21 mouse cellular contexts compared by ENCODE assay signal in genomic region chr14:33363611-33364010, GRCm38 (mm10).
"Had no signal": no experiment of that assay in that cellular context is flagged by ENCODE, and none has a peak within 500 bp of the region (broad histone marks: within the 10 kb centered on the region; RNA-seq: fewer than 3 reads in every experiment).

No protein-coding gene starts in this region.

- H3K27me3 ChIP-seq: midbrain, embryonic 12.5 days; midbrain, embryonic 15.5 days; neural tube, embryonic 12.5 days; neural tube, embryonic 15.5 days had no signal

- H3K4me2 ChIP-seq: limb, embryonic 12.5 days; limb, embryonic 15.5 days; midbrain, embryonic 12.5 days; midbrain, embryonic 15.5 days; neural tube, embryonic 12.5 days; neural tube, embryonic 15.5 days had no signal

- H3K4me3 ChIP-seq: limb, embryonic 12.5 days; limb, embryonic 15.5 days; midbrain, embryonic 12.5 days; midbrain, embryonic 15.5 days; neural tube, embryonic 12.5 days; neural tube, embryonic 15.5 days had no signal

- H3K27ac ChIP-seq: limb, embryonic 12.5 days; limb, embryonic 15.5 days; midbrain, embryonic 12.5 days; midbrain, embryonic 15.5 days; neural tube, embryonic 12.5 days; neural tube, embryonic 15.5 days; stomach, postnatal 0 days had no signal

- H3K9ac ChIP-seq: limb, embryonic 12.5 days; limb, embryonic 15.5 days; midbrain, embryonic 12.5 days; midbrain, embryonic 15.5 days; neural tube, embryonic 12.5 days; neural tube, embryonic 15.5 days had no signal

- ATAC-seq: intestine, embryonic 16.5 days; midbrain, embryonic 15.5 days had no signal

- H3K36me3 ChIP-seq: limb, embryonic 12.5 days; limb, embryonic 15.5 days; midbrain, embryonic 12.5 days; midbrain, embryonic 15.5 days; neural tube, embryonic 12.5 days; neural tube, embryonic 15.5 days had no signal

- H3K9me3 ChIP-seq: limb, embryonic 12.5 days; limb, embryonic 15.5 days; midbrain, embryonic 12.5 days; midbrain, embryonic 15.5 days; neural tube, embryonic 12.5 days; neural tube, embryonic 15.5 days had no signal

- DNase-seq: kidney, adult 18-20 months; kidney, adult 9 months; kidney, postnatal 14 days; kidney, postnatal 4 days; left cerebral cortex, postnatal 4 days; lung, adult 2 months; lung, postnatal 14 days; lung, postnatal 4 days; right cerebral cortex, postnatal 14 days; right cerebral cortex, postnatal 4 days; thymus, adult 2 months; thymus, postnatal 14 days; thymus, postnatal 4 days had no signal
